Mouse (Mus musculus): ENCODE data around the gene Vwf. TPM values are rescaled to one million over a fixed set of nuclear protein-coding genes. Genes with fewer than 3 reads are reported as not detected.

The Vwf gene
- total RNA-seq, 2 experiments from 2014 or later = 13.5 to 15.4 TPM

DNA sequence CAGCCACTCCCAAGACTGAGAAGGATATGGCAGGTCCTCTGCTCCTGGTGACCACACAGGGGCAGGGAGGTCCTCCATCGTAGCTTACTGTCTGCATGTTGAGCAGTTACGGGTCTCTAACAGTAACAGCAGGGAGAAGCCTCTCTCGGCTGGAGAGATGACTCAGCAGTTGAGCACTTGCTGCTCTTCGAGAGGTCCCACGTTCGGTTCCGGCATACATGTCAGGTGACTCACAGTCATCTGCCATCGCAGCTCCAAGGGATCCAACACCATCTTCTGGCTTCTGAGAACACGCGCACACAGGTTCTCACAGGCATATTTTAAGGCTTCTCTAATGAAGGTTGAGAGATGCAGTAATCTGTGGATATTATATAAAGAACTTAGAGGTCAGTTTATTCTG is 6.4 kb upstream of the Vwf start:
- intact Hi-C loops (cut with DNase I) = no loop called here
- DNase-seq = no peak

DNA sequence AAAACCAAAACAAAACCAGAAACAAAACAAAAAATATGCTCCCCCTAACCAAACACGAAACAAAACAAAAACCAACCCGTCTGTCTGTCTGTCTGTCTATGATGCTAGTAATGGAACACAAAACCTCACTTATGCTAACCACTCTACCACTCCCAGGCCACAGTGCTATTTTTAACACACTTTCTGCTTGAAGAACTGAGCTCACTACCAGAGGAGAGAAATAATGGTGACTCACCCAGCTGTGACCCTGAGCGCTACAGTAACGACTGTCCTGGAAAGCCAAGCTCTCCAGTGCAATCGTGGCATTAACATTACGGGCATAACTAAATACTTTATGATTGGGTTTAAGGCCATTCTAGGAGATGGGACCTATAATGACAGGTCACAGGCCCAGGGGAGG is 5.7 kb upstream of the Vwf start:
- intact Hi-C loops (cut with DNase I) = no loop called here
- no peak for DNase-seq

DNA sequence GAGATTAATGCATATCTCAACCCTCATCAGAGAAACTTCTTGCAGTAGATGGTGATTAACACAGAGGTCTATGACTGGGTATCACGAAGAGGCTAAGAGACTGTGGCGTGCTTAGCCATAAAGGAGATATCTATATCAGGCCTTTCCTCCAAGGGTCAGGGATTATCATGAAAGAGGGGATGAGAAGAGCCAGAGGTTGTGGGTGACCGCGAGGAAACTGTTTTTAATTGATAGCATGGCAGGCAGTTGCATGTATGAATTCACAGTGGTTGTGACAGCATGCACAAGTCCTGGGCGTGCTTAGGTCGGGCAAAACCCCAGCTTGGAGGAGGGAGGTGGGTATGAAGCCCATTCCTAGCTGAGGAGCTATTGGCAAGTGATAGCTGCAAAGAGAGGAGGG is 5.3 kb upstream of the Vwf start:
- DNase-seq = no peak

DNA sequence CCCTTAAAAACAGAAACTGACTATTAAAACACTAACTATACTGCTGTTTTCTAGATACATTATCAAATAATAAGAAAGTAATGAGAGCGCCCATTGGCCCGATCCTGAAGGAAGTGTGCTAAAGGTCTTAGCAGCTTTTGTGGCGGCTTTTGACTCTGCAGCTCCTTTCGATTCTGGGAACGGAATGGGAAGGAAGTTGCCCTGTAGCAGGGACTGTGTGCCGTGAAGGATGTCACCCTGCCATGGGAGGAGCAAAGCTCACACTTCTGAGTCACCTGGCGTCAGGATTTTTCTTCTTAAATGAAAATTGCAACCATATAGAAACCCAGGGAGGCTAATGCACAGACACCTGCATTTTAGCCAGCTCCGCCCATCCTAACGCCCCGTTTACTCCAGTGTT is 1.8 kb downstream of the Vwf start:
- DNase-seq = no peak
- intact Hi-C loops (cut with DNase I) = no loop called here

More for the DNA sequence above, 5.3 kb upstream of the Vwf start:
- intact Hi-C loops (cut with DNase I) = no loop called here

DNA sequence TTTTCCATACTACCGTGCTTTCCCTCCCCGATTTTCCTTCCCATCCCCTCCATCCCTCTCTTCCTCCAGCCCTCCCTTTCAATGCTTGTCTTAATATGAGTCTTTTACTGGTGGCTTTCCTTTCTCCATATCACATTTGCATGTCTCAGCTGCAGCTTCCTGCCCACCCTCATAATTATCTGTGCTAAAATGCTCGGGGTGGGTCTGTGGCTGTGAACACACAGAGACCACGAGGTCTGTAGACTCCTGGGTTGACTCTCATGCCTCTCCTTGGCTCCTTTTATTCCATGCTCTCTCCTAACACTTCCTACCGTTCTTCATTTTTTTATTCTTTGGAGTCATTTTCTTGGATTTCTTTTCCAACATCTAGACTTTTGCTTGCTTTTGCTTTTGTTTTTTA is 3.6 kb downstream of the Vwf start:
- intact Hi-C loops (cut with DNase I) = no loop called here

DNA sequence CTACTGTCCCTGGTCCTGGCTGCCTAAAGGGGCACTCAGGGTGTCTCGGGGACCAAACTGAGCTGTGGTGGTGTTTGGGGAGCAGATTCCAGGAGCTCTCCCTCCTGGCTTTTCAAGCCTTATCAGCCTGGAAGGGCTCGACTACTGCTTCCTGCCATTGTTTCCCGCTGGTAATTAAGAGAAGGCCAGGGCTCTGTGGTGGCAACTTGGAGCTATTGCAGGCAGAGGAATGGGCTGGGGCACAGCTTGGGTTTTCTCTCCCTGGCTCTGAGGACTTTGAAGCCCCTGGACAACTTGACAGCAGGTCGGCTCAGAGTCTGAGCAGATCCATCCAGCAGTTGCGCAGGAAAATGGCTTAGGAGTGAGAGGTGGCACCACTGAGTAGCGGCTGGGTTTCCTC is 6.2 kb downstream of the Vwf start:
- DNase-seq = no peak
- intact Hi-C loops (cut with DNase I) = no loop called here

More for the DNA sequence above, 3.6 kb downstream of the Vwf start:
- no peak for DNase-seq

DNA sequence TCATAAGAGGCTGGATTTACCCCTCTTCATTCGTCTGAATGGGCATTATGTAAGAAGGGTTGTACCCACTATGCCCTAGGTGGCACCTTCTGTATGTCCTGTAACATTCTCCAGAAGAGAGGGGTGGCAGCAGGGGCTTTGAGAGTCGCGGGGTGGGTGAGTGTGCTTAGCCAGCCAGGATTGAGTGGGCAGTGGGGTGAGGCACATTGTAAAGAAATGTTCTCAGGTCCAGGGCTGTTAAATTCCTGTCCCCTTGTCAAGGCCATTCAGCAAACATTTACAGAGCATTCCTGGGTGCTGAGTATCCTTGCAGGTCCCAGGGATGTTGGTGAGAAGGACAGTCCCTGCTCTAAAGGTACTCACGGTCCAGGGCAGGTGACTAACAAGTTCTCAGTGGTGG is 7.0 kb downstream of the Vwf start:
- no peak for DNase-seq
- intact Hi-C loops (cut with DNase I) = no loop called here

DNA sequence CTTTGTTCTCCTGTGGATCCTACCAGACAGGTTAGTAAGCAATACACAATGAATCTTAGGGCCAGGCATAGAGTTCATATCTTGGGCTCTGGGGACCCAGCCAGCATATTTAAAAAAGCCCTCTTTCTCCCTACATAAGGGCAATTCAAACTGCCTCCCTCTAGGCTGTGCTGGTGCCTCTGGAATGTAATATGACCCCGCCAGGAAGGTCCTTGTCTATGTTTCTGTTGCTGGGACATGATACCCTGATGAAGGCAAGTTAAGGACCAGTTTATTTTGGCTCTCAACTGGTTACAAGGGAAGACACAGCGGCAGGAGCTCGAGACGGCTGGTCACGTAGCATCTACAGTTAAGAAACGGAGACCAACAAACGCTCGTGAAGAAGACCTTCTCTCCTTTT is 12.3 kb downstream of the Vwf start:
- no peak for DNase-seq
- intact Hi-C loops (cut with DNase I) = no loop called here

DNA sequence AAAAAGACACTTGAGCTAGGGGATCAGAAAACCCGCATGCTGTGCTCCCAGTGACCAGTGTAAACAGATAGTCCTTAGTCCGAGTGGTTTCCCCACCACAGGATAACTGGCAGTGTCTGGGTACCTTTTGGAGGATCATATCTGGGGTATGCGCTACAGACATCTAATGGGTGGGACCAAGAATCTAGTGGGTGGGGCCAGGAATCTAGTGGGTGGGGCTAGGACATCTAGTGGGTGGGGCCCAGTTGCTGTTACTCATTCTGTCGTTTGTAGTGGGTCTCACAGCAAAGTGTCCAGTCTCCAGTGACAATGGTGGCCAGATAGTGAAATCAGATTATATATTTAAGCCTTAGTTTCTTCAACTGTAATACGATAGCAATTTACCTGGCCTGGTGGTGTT is 14.5 kb downstream of the Vwf start:
- no peak for DNase-seq
- intact Hi-C loops (cut with DNase I) = no loop called here

DNA sequence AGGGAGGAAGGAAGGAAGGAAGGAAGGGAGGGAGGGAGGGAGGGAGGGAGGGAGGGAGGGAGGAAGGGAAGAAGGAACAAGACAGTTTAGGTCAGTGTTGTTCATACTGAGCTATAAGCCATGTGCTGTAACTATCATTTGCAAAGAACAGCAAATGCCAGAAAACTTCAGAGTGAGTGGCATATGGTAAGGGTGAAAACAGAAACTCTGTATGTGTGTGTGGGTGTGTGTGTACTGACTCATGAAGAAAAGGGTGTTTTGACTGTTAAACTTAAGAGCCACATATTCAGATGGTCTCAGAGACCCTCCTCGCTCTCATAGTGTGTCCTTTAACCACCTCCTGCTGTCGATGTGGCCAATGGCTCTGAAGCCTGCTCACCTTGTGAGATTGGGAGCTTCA is 14.9 kb downstream of the Vwf start:
- intact Hi-C loops (cut with DNase I) = no loop called here
- no peak for DNase-seq

DNA sequence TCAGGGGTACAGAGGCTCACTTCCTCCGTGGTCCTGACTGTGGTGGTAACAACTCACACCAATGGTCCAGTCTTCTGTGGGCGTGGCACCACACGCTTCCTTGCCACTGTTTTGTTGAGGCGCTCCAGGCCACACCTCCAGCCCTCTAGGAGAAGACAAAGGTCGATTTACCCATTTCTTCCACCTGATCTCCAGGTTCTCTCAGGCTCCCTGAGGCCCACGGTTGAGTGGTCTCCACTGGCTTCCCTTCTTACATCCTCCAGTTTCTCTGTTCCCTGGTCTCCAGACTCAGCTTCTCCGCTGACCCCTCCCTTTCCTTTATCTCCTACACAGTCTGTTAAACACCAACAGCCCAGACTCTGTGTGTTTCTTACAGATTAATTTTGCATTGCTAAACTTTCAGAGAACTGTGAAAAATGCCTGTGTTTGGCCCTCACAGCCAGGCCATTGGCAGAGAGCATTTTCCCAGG is 18.3 kb downstream of the Vwf start:
- no peak for DNase-seq
- intact Hi-C loops (cut with DNase I) = no loop called here

DNA sequence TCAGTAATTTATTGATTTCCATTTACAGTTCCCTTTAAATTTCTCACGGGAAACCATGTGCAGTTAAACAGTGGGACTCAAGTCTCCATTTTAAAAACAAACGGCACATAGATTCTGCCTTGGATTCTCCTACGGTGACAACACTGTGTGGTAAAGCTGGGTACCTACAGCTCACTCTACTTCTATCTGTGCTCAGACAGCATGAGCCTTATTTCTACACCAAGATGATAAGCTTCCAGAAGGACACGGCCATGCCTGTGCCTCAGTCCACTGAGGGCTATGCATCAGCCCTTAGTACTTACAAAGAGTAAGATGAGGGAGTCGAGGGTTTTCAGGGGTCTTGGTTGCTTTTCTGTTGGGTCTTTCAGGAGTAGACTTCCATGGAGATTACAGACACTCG is 18.8 kb downstream of the Vwf start:
- DNase-seq = no peak
- intact Hi-C loops (cut with DNase I) = no loop called here

DNA sequence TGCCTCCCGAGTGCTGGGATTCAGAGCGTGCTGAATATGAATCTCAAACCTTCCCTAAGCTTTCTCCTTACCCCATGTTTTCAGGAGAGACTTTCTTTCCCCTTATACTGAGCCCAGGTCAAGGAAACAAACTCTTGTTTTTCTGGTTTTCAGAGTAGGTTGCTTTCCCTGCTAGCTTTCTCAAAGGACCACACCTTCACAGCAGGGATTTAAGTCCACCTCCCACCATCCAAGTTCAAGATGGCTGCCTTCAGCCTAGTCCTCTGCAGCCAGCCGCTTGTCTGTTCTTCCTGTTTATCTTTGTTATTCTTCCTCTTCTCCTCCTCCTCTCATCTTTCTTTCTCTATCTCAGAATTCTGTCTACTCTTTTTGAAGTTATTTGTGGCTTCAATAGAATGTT is 20.1 kb downstream of the Vwf start:
- DNase-seq = no peak
- intact Hi-C loops (cut with DNase I) = no loop called here

DNA sequence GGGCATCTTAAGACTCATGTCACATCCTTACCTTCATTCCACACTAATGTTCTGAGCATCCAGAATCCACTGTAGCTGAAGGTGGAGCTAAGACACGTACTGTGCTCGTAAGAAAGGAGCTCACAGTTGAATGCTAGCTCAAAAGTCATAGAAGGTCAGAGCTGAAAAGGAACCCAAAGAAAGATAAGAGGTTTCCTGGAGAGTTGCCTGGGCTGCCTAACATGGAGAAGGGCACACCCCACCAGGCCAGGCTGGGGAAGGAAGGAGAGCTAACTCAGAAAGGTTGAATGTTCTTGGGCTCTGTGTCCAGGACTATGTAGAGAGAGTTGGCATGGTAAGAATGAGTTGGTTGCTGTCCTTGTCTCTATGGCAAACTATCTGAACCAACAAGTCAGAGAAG is 21.8 kb downstream of the Vwf start:
- no peak for DNase-seq
- intact Hi-C loops (cut with DNase I) = no loop called here

DNA sequence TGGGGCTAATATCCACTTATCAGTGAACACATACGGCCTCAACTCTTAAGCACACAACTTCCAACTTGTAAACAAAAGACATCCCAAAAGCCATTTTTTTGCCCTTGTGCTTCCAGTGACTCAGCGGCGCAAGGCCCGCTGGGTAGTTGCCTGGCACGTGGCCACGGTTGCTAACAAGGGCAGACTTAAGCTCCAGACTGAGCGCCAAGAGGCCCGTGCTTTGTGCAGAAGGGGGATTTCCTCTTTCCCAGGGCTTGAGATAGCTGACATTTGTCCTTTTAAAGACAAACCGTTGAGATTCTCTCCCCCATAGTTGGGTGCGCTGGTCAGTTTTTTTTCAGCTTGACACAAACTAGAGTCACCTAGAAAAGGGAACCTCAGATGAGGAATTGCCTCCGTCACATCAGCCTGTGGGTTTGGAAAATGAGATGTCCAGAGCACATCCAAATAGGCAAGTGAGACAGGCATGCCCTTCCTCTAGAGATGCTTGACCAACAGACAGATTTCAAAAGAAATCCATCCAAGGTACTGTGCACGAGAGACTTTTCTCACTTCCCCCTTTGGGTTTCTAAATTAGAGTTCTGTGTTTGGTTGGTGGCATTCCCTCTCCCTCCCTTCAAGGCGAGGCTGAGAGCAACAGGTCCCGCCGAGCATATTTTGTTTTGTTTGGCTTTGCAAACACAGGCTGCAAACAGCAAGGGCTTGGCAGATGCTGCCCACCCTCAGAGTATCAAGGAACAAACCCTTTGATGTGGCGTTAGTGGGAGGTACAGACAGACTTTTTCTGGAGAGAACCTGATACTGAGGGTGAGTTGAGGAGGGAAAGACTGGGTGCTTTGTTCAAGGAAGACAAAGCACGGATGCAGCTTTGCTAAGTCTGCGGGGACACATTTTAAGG is 26.0 kb downstream of the Vwf start:
- intact Hi-C loops (cut with DNase I) = no loop called here

DNA sequence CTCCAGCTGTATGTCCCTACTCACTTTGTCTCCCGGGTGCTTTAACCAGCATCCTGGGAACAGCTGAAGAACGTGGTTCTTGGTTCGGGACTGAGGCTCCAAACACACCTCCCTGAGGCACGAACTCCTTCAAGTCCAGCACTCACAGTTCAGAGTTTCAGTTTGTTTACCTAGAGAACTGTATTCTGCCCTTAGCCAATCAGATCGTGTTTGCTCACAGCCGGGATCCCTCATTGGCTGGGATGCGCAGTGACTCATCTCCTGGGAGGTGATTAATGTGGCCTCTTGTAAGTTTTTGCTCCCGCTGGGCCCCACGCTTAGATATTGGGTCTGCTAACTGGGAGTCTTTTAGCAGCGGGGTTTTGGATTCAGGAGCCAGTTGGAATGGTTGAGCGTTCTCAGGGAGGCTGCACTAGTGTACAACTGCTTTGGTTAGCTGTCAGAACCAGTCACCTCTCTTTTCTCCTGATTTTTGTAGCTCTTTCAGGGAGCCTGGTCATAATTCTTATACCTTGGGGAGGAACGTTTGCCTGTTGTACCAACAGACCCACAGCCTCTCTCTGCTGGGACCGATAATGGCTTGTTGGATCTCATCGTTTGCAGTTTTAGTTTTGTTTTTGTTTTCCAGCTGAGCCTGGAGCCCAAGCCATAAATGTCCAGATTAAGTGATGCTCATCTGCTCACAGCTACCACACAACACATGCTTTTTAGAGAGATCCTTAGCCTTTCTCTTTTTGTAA is 26.8 kb downstream of the Vwf start:
- DNase-seq = peak; percentile 68 to 72

More for the DNA sequence above, 26.0 kb downstream of the Vwf start:
- DNase-seq = peak; percentile 48 to 57

DNA sequence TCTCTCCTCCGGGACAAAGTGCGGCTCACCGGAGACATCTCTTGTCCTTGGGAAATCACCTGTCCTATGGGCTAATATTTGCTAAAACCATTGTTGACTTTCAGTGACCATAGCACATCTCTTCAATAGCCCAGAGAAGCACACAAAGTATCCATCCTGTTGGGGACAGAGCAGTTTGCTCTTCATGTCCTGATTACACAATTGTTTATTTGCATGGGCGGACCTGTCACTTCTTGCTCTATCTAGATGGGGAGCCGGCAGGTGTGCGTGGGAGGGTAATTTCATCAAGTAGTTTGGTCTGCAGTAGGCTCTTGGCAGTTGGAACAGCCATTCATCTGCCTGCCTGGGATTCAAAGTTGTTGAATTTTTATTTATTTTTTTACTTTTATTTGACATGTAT is 28.5 kb downstream of the Vwf start:
- no peak for DNase-seq
- intact Hi-C loops (cut with DNase I) = no loop called here

More for the DNA sequence above, 26.8 kb downstream of the Vwf start:
- intact Hi-C loops (cut with DNase I) = no loop called here

DNA sequence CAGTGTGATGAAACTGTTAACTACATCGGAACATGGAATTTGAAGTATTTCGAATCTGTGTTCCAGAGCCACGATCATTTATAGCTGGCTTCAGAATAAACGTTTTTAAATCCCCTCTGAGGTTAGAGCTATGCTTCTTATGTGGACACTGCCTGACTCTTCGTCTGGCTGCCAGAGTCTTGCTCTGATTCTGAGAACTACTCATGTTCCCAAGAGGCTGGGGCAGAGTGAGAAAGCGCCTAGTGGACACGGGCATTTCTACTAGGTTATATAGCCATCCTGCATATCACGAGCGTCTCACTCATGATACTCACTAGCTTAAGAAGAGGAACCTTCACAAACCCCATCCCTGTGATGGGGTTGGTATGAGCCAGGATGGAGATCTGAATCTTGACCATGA is 30.7 kb downstream of the Vwf start:
- no peak for DNase-seq
- intact Hi-C loops (cut with DNase I) = no loop called here

DNA sequence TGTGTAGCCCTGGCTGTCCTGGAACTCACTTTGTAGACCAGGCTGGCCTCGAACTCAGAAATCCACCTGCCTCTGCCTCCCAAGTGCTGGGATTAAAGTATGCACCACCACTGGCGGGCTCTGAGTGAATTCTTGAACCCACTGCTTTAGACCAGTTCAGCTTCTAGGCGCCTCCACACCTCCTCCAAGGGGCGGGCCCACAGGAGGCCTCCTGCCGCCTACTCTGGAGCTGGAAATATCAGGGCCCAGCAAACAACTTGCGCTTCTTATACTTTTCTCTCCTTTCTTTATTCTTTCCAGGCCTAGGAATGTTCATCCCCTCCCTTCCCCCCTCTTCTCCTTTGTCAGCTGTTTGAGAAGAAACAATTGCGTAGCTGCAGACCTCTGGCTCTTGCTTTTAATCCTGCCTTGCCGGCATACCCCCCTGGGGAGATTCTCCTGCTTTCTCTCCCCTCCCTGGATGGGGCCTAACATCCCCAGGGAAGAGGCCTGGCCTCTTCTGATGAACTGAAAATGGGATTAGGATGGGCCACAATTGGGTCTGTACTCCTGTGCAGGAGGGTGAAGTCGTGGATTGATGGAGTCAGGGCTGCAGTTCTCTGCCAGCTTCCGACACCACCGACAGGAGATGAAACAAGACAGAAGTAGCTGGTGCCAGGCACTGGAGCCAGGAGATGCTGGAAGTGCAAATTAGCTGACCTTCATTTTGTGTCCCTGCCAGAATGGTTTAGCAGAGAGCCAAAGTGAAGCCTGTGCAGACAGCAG is 31.5 kb downstream of the Vwf start:
- no peak for DNase-seq
- intact Hi-C loops (cut with DNase I) = no loop called here

DNA sequence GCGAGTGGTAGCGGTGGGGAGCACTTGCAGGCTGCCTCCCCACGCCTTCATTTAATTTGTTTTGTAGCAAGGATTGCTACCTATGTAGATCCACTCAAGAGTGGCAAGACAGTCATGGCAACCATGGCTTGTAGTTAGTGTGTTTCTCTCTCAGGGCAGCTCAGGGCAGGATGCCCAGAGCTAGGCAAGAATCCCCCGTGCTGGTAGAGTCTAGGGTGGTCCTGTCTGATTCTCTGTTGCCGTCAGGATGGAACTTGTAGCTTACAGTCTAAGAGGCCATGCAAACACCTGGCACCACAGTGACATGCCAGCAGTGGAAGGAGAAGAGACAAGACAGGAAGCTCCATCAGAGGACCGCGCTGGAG is 32.1 kb downstream of the Vwf start:
- no peak for DNase-seq
- intact Hi-C loops (cut with DNase I) = no loop called here

DNA sequence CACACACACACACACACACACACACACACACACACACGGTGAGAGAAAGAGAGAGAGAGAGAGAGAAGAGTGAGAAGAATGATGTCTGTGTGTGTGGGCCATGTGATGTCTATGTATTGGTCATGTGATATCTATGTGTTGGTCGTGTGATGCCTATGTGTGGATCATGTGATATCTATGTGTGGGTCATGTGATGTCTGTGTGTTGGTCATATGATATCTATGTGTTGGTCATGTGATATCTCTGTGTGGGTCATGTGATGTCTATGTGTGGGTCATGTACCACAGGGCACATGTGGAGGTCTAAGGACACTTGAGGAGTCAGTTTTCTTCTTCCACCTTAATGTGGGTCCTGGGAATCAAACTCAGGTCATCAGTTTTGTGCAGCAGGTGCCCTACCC is 33.3 kb downstream of the Vwf start:
- no peak for DNase-seq
- intact Hi-C loops (cut with DNase I) = no loop called here
